Mouse (Mus musculus) brain, embryonic 14.5 days (tissue): ENCODE results near the gene Grm7.

Experiments used
- CTCF ChIP-seq: fragments of 200-500 bp; IDR thresholded peaks from 2 replicates; pipeline ENCODE4 v1.5.1; 2012; ENCODE audit warnings: inconsistent platforms, mild to moderate bottlenecking, moderate library complexity, borderline replicate concordance; ENCODE audit not compliant: insufficient read depth, insufficient read length; ENCODE audit errors: extremely low read depth
- POLR2A ChIP-seq: fragments of 200-500 bp; IDR thresholded peaks from 2 replicates; pipeline ENCODE4 v1.6.1; 2012; ENCODE audit warnings: mild to moderate bottlenecking, inconsistent platforms, borderline replicate concordance; ENCODE audit not compliant: poor library complexity, insufficient read depth, insufficient read length, severe bottlenecking; ENCODE audit errors: extremely low read depth

GRCm38 (mm10) chr6:111054001-111054975 lies 408.9 kb downstream of the Grm7 start:
- TF ChIP-seq CTCF (no peak), POLR2A (no peak)
